Mouse (Mus musculus): ENCODE measurements around the gene Fh1. TPM values are rescaled to one million over a fixed set of nuclear protein-coding genes. Genes with fewer than 3 reads are reported as not detected.

Gene Fh1
- 10 to 100 TPM; 66.7 to 82.2 TPM for total RNA-seq (2021)
- long read RNA-seq, experiment 1, transcript Fh1-201 (10 exons, 2,636 nt), result major isoform, 73 of 89 reads
- long read RNA-seq, experiment 1, transcript Fh1-203 (3 exons, 936 nt), result minor isoform, 8 of 89 reads
- long read RNA-seq, experiment 1, partial matches to known transcripts, result 2 of 89 reads
- long read RNA-seq, experiment 1, other reads (novel, unspliced or antisense), result 6 of 89 reads
- long read RNA-seq, experiment 2, transcript Fh1-203 (3 exons, 936 nt), result minor isoform, 5 of 69 reads
- long read RNA-seq, experiment 2, transcript Fh1-201 (10 exons, 2,636 nt), result major isoform, 58 of 69 reads
- long read RNA-seq, experiment 2, partial matches to known transcripts, result 0 of 69 reads
- long read RNA-seq, experiment 2, other reads (novel, unspliced or antisense), result 4 of 69 reads

DNA sequence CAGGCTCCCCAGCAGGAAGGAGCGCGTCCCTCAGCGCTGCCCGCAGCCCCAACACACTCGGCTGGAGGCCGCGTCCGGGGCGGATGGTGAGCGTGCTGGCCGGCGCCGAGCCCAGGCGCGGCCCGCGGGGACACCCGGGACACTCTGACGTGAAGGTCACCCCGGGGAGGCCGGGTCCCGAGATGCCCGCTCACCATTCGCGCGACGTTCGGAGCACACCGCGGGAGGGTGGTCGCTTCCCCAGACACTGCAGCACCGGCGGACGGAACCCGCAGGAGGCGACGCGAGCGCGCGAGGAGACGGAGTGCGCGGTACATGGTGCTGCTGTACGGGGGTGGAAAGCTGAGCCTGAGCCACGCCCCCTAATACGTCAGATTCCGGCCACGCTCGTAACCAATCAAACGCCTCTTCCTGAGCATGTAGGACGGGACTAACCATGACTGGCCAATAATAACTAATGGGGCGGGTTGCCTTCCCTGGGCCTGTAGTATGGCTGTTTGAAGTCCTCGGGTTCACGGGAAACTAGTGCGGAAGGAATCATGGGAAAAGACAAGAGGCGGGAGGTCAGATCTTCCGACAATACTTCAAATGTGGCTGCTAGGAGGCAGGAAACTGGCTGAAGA, at the start of gene Fh1:
Gene Fh1, minus strand, starts transcription at position 379 of the 623 bp plus-strand sequence.
- H3K4me3 ChIP-seq, result peak within 1 kb of the TSS; percentile 98
- TF ChIP-seq CTCF (IDR thresholded peaks at IDR 0.05), result no peak; the same call in 1 of the 2 replicates
- DNase-seq (ENCODE audit: extremely low spot score in 1 of 2, low spot score in 2 of 2), result peak; percentile 93 to 95

DNA sequence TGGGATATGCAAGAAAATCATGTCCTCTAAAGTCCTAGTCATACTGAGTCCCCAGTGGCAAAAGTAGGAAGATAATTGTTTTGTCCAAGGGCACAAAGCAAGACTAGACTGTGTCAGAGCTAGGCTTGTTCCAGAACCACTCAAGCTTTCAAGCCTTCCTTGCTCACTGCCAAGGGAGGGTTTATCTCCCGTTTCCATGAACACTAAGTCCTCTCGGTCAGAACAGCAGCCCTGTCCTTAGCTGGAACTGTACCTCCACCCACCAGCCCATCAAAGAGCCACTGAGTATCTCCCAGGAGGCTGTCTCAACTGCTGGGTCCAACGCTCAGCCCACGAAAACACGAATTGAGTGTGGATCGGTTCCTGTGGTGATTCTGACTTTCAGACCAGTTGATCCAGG, 49.7 kb upstream of the Fh1 start:
- DNase-seq (ENCODE audit: extremely low spot score in 1 of 2, low spot score in 2 of 2), result no peak
- Histone ChIP-seq H3K27ac (no peak overlapping the region), H3K4me3 (no peak overlapping the region)
- intact Hi-C loops (cut with DNase I), result no loop called here
- no peak for TF ChIP-seq CTCF (IDR thresholded peaks at IDR 0.05)

More for the DNA sequence above, at the start of gene Fh1:
- intact Hi-C loops (cut with DNase I), result loop anchor here (1.0 to 5.0 kb wide), 3 partner anchors 42 to 257 kb away; partner anchors contain the start of genes Chml, Exo1 and Opn3
- H3K27ac ChIP-seq, result peak within 1 kb of the TSS; percentile 94

DNA sequence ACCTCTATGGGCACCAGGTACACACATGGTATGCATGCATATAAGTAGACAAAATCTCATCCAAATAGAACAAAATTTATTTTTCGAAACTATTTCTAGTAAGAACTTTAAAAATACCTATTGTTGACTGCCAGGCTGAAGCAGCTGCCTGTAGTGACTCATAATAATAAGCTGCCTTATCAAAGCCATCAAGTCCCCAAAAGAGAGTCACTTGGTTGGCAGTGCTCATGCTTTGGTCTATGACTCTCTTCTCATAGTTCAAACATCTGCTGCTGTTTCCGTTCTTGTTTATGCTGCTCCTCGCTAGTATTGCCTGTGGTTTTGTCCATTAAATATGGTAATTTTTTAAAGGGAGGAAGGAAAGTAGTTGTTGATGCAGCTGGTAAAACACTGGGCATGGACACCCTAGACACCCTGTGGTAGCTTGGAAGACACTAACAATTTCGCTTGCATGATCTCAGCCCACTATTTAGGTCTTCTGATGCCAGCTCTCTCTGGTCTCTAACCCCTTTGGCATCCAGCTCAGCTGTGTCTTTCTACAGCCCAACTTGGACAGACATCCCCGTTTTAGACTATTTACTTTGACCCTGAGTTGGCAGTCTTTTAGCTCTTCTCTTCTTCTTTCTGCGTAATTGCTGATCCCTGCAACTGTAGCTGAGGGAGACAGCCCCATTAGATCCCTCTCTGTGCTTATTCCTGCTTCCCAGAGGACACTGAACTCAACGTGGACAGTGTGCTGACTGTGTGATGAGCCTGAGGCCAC, 48.3 kb upstream of the Fh1 start:
- Histone ChIP-seq H3K4me3 (no peak overlapping the region), H3K27ac (no peak overlapping the region)
- no peak for TF ChIP-seq CTCF (IDR thresholded peaks at IDR 0.05)
- DNase-seq (ENCODE audit: extremely low spot score in 1 of 2, low spot score in 2 of 2), result no peak
- intact Hi-C loops (cut with DNase I), result loop anchor here (5.0 kb wide), 1 partner anchor 194 kb away; no protein-coding TSS in a partner anchor

DNA sequence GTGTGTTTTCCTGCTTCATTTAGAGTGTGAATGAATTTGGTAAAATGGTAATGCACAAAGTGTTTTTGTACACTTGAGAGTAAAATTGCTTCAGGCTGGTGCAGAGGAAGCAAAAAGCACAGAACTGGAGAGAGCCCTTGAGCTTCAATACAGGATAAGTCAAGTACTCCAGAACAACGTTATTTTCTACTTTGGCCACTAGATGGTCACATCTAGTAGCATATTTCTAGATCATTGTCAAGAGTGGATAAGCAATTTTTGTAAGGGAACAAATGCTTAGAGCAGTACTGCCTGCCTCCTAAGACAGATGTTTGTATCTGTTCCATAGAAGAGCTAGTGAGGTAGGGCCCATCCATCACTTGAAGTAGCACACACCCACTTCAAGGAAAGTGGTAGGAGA, 46.2 kb upstream of the Fh1 start:
- peak; percentile 53 for TF ChIP-seq CTCF (IDR thresholded peaks at IDR 0.05)
- DNase-seq (ENCODE audit: extremely low spot score in 1 of 2, low spot score in 2 of 2), result no peak
- Histone ChIP-seq H3K27ac (no peak overlapping the region), H3K4me3 (no peak overlapping the region)
- intact Hi-C loops (cut with DNase I), result loop anchor here (1.0 to 5.0 kb wide), 2 partner anchors 196 to 254 kb away; no protein-coding TSS in a partner anchor

DNA sequence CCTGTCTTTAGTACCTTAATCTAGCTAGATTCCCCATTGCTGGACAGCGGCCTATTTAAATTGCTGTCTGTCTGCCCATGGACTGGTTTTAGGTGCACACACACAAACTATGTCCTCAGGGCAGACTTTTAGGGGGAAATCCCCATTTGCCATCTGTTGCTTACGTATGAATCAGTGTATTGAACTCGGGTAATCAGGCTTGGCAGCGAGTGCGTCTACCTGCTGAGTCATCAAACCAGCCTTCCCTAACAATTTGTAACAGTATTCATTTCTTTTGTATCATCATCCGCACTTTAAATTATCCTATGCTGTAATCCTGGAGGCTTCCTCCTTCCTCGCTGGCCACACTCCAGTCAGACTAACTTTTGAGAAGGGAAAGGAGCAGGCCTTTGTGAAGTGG, 44.6 kb upstream of the Fh1 start:
- Histone ChIP-seq H3K4me3 (no peak overlapping the region), H3K27ac (no peak overlapping the region)
- TF ChIP-seq CTCF (IDR thresholded peaks at IDR 0.05), result no peak
- intact Hi-C loops (cut with DNase I), result loop anchor here (5.0 kb wide), 1 partner anchor 197 kb away; no protein-coding TSS in a partner anchor
- DNase-seq (ENCODE audit: extremely low spot score in 1 of 2, low spot score in 2 of 2), result no peak

GRCm38 (mm10) chr1:175669456-175669855, 44.0 kb upstream of the Fh1 start:
- DNase-seq (ENCODE audit: extremely low spot score in 1 of 2, low spot score in 2 of 2), result no peak
- intact Hi-C loops (cut with DNase I), result loop anchor here (5.0 kb wide), 2 partner anchors 42 to 627 kb away; partner anchors contain the start of gene Fh1
- no peak for TF ChIP-seq CTCF (IDR thresholded peaks at IDR 0.05)
- Histone ChIP-seq H3K4me3 (no peak overlapping the region), H3K27ac (no peak overlapping the region)

GRCm38 (mm10) chr1:175668666-175669405, 43.4 kb upstream of the Fh1 start:
- H3K27ac ChIP-seq, result no peak overlapping the region
- peak in 1 of 2 experiments; percentile 15 for DNase-seq (ENCODE audit: extremely low spot score in 1 of 2, low spot score in 2 of 2)
- intact Hi-C loops (cut with DNase I), result loop anchor here (5.0 kb wide), 2 partner anchors 42 to 627 kb away; partner anchors contain the start of gene Fh1
- no peak overlapping the region for H3K4me3 ChIP-seq
- peak; percentile 77 for TF ChIP-seq CTCF (IDR thresholded peaks at IDR 0.05)

DNA sequence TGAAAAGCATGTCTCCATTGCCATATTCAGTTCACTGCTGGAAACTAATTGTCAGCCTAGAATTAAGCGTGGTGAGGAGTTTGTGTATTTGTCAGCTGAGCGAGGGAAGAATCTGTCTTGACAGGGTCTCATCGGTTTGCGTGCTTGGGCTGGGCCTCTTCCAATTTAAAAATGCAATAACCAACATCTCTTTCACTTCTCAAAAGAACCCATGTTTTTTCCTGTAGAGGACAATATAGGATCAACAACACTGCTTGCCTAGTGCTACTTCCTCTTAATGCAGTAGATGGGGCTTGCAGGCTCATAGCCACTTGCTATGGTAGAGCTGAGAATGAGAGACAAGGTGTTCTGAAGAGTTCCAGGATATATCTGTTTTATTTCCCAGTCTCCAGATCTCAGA, 34.5 kb upstream of the Fh1 start:
- no peak for TF ChIP-seq CTCF (IDR thresholded peaks at IDR 0.05)
- intact Hi-C loops (cut with DNase I), result no loop called here

DNA sequence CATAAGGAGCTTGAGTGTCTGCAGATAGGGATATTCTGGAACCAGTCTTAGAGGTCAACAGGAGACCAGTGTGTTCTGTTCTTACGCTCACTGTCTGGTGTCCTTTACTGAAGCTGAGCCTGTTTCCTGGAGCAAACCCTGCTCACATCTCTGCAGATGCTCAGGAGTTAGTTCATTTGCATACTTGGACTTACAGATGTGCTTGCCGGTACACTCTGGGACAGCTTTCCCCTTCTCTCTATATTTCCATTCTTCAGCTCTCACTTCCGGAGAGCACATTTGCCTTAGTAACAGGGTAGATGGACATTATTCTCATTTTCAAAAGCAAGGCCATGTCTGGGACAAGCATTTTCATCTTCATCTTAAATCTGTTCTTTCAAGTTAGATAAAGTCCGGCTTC, 23.2 kb upstream of the Fh1 start:
- Histone ChIP-seq H3K4me3 (no peak overlapping the region), H3K27ac (no peak overlapping the region)
- intact Hi-C loops (cut with DNase I), result no loop called here
- no peak for DNase-seq (ENCODE audit: extremely low spot score in 1 of 2, low spot score in 2 of 2)
- no peak for TF ChIP-seq CTCF (IDR thresholded peaks at IDR 0.05)

More for the DNA sequence above, 34.5 kb upstream of the Fh1 start:
- no peak for DNase-seq (ENCODE audit: extremely low spot score in 1 of 2, low spot score in 2 of 2)
- H3K27ac ChIP-seq, result no peak overlapping the region
- H3K4me3 ChIP-seq, result no peak overlapping the region

DNA sequence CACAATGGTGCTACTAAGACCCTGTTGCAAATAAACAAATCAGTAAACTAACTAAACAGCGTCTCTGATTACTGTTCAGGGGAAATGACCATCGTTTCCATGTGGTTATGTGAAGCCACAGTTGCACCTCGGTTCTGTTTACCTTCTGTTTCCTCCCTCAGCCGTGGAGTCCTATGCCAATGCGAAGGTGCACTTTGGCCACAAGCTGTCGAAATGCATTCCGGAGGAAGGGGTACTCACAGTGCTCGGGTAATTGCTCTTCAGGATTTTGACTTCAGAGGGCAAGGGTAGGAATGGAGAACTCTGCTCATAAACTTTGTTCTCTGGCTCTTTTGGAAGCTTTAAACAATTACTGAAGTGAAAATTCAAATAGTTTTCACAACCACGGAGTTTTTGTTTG, 21.5 kb upstream of the Fh1 start:
- Histone ChIP-seq H3K27ac (no peak overlapping the region), H3K4me3 (no peak overlapping the region)
- intact Hi-C loops (cut with DNase I), result no loop called here
- no peak for TF ChIP-seq CTCF (IDR thresholded peaks at IDR 0.05)
- no peak for DNase-seq (ENCODE audit: extremely low spot score in 1 of 2, low spot score in 2 of 2)

Data from left cerebral cortex, adult 2 months (tissue).